14 mouse cellular contexts compared by ENCODE assay signal in the genomic region with DNA sequence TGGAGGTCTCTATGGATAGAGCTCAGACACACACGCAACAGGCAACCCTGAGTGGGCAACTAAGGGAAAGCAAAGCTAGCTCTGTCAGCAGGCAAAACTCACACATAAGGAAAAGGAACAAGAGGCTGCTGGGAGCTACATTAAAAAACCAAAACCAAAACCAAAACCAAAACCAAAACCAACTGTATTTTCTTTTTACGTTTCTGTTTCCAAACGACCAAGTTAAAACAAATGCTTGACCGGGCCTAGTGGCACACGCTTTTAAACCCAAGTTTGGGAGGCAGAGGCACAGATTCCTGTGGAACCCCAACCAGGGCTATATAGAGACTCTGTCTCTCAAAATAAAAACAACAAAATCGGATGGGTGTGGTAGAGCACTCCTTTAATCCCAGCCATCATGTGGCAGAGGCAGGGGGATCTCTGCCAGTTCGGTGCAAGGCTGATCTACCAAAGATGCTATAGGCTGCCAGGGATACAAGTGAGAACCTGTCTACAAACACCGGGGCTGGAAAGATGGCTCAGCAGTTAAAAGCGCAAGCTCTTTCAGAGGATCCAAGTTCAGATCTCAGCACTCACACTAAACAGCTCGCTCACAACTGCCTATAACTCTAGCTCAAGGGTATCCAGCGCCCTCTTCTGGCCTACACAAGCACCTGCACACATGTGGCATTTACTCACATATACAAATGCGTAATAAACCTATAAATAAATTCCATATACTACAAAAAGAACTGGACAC. TPM values are rescaled to one million over a fixed set of nuclear protein-coding genes. Genes with fewer than 3 reads are reported as not detected.
DNase-seq lines count a peak whose midpoint lies in the region; ATAC-seq and TF ChIP-seq lines count a peak whose summit lies in the region.
"Had no signal": no experiment of that assay in that cellular context is flagged by ENCODE, and none has a peak within 500 bp of the region (broad histone marks: within the 10 kb centered on the region; RNA-seq: fewer than 3 reads in every experiment).

No protein-coding gene starts in this region.

- no peaks in the 10 kb centered on the region for H3K9me3 ChIP-seq in embryonic facial prominence, embryonic 14.5 days (ENCODE audit: control insufficient read depth, low read length)
- no peaks in the 10 kb centered on the region for H3K9me3 ChIP-seq in embryonic facial prominence, embryonic 10.5 days

- intact Hi-C loops in left cerebral cortex, adult 2 months (cut with DNase I): no loop called here
- intact Hi-C loops in left cerebral cortex, postnatal 36 days (cut with DNase I): no loop called here

- H3K27me3 ChIP-seq in embryonic facial prominence, embryonic 14.5 days (replicated peaks; ENCODE audit: control insufficient read depth, insufficient read depth, low read length): no peaks in the 10 kb centered on the region
- no peaks in the 10 kb centered on the region for H3K27me3 ChIP-seq in embryonic facial prominence, embryonic 10.5 days (replicated peaks; ENCODE audit: low read depth, poor library complexity, severe bottlenecking)

- no peaks in the 10 kb centered on the region for H3K4me1 ChIP-seq in embryonic facial prominence, embryonic 14.5 days (ENCODE audit: control insufficient read depth, insufficient read depth, low read length)
- peaks cover 48% of the 10 kb centered on the region for H3K4me1 ChIP-seq in embryonic facial prominence, embryonic 10.5 days

- H3K27ac ChIP-seq in embryonic facial prominence, embryonic 14.5 days (replicated peaks; ENCODE audit: low read depth, low read length): peak overlapping the region; percentile 8; the same call in 1 of the 2 replicates
- H3K27ac ChIP-seq in embryonic facial prominence, embryonic 10.5 days (replicated peaks): no peak overlapping the region
- no peak overlapping the region for H3K27ac ChIP-seq in left cerebral cortex, adult 2 months

- peak; percentile 27 for TF ChIP-seq CTCF in left cerebral cortex, adult 2 months (IDR thresholded peaks at IDR 0.05)

- H3K4me2 ChIP-seq in embryonic facial prominence, embryonic 14.5 days (ENCODE audit: low read depth, low read length): no peak overlapping the region

- no peak for ATAC-seq in embryonic facial prominence, embryonic 14.5 days (ENCODE audit: low read depth)
- ATAC-seq in megakaryocyte, adult 5-6 weeks (ENCODE audit: poor library complexity, severe bottlenecking): peak; percentile 82

- 87% methylated on average over 12 of the region's 12 CpGs for WGBS in embryonic facial prominence, embryonic 14.5 days
- WGBS in embryonic facial prominence, embryonic 10.5 days: 89% methylated on average over 12 of the region's 12 CpGs

- DNase-seq in embryonic facial prominence, embryonic 14.5 days (ENCODE audit: low spot score): no peak
- DNase-seq in embryonic facial prominence, embryonic 10.5 days (ENCODE audit: low spot score): no peak
- no peak for DNase-seq in left cerebral cortex, adult 2 months (ENCODE audit: extremely low spot score in 1 of 2, low spot score in 2 of 2)
- DNase-seq in left cerebral cortex, postnatal 36 days (ENCODE audit: low spot score in 2 of 2): no peak
- peak; percentile 60 for DNase-seq in ES-CJ7 (ENCODE audit: low read depth, low spot score)
- no peak for DNase-seq in spleen, postnatal 4 days (ENCODE audit: low spot score in 2 of 2)
- no peak for DNase-seq in gastrocnemius, postnatal 10 days
- DNase-seq: adrenal gland, postnatal 14 days; kidney, adult 8-10 months; lung, postnatal 4 days had no signal

- H3K9ac ChIP-seq in embryonic facial prominence, embryonic 14.5 days (ENCODE audit: low read depth, low read length): no peak overlapping the region; the same call in 1 of the 2 replicates

- no peak overlapping the region for H3K4me3 ChIP-seq in embryonic facial prominence, embryonic 14.5 days (ENCODE audit: low read depth, low read length)
- no peak overlapping the region for H3K4me3 ChIP-seq in embryonic facial prominence, embryonic 10.5 days
- H3K4me3 ChIP-seq in left cerebral cortex, adult 2 months: no peak overlapping the region

- H3K36me3 ChIP-seq in embryonic facial prominence, embryonic 14.5 days (ENCODE audit: control insufficient read depth, insufficient read depth, low read length): peaks cover 69% of the 10 kb centered on the region
- peaks cover 96% of the 10 kb centered on the region for H3K36me3 ChIP-seq in embryonic facial prominence, embryonic 10.5 days (replicated peaks)

RNA-seq across cellular contexts. Expression of gene AI413582, which starts 26.4 kb away (rescaled TPM):
- 28.8 and 29.3 TPM in 2 replicates for polyA plus RNA-seq in embryonic facial prominence, embryonic 14.5 days (2014; fragmentation: Nextera tagmentation; extraction: Ambion mirVana)
- polyA plus RNA-seq in embryonic facial prominence, embryonic 10.5 days (2016; fragmentation: Nextera tagmentation; extraction: Ambion mirVana): 12.1 and 15.9 TPM in 2 replicates
- 10 to 100 TPM; 86.7 to 93.8 TPM for total RNA-seq in left cerebral cortex, adult 2 months (2021)
- 10 to 100 TPM; 85.5 to 94.2 TPM for total RNA-seq in left cerebral cortex, postnatal 36 days (2021)
- total RNA-seq in megakaryocyte, adult 5-6 weeks (2015): 58.0 and 63.8 TPM in 2 replicates
- 55.4 and 62.9 TPM in 2 replicates for total RNA-seq in megakaryocyte, adult 5-6 weeks (2017)
- total RNA-seq in gastrocnemius, postnatal 10 days (2021): 1 to 10 TPM; 3.5 to 4.7 TPM

RNA-seq across cellular contexts. Expression of gene Nudt3, which starts 31.3 kb away (rescaled TPM):
- 37.4 and 38.1 TPM in 2 replicates for polyA plus RNA-seq in embryonic facial prominence, embryonic 14.5 days (2014; fragmentation: Nextera tagmentation; extraction: Ambion mirVana)
- 85.5 and 87.8 TPM in 2 replicates for polyA plus RNA-seq in embryonic facial prominence, embryonic 10.5 days (2016; fragmentation: Nextera tagmentation; extraction: Ambion mirVana)
- 100 to 1,000 TPM; 550 to 603 TPM for total RNA-seq in left cerebral cortex, adult 2 months (2021)
- 100 to 1,000 TPM; 511 to 604 TPM for total RNA-seq in left cerebral cortex, postnatal 36 days (2021)
- total RNA-seq in megakaryocyte, adult 5-6 weeks (2015): 32.3 and 32.9 TPM in 2 replicates
- total RNA-seq in megakaryocyte, adult 5-6 weeks (2017): 91.6 and 93.8 TPM in 2 replicates
- total RNA-seq in gastrocnemius, postnatal 10 days (2021): 100 to 1,000 TPM; 267 to 291 TPM

RNA-seq across cellular contexts. Expression of gene Hmga1, which starts 35.7 kb away (rescaled TPM):
- polyA plus RNA-seq in embryonic facial prominence, embryonic 14.5 days (2014; fragmentation: Nextera tagmentation; extraction: Ambion mirVana): 142 and 170 TPM in 2 replicates
- 819 and 896 TPM in 2 replicates for polyA plus RNA-seq in embryonic facial prominence, embryonic 10.5 days (2016; fragmentation: Nextera tagmentation; extraction: Ambion mirVana)
- 10 to 100 TPM; 55.2 to 55.7 TPM for total RNA-seq in left cerebral cortex, adult 2 months (2021)
- 10 to 100 TPM; 55.3 to 58.7 TPM for total RNA-seq in left cerebral cortex, postnatal 36 days (2021)
- total RNA-seq in megakaryocyte, adult 5-6 weeks (2015): 159 and 170 TPM in 2 replicates
- 89.8 and 99.6 TPM in 2 replicates for total RNA-seq in megakaryocyte, adult 5-6 weeks (2017)
- 10 to 100 TPM; 24.9 to 27.0 TPM for total RNA-seq in gastrocnemius, postnatal 10 days (2021)

RNA-seq across cellular contexts. Expression of gene RPS10-NUDT3, which starts 43.0 kb away (rescaled TPM):
- polyA plus RNA-seq in embryonic facial prominence, embryonic 14.5 days (2014; fragmentation: Nextera tagmentation; extraction: Ambion mirVana): not detected in 2 replicates
- not detected in 2 replicates for polyA plus RNA-seq in embryonic facial prominence, embryonic 10.5 days (2016; fragmentation: Nextera tagmentation; extraction: Ambion mirVana)
- 1 to 10 TPM in 1 of 2 experiments, not detected in 1; 2.0 TPM for total RNA-seq in left cerebral cortex, adult 2 months (2021)
- not detected for total RNA-seq in left cerebral cortex, postnatal 36 days (2021)
- total RNA-seq in megakaryocyte, adult 5-6 weeks (2015): not detected in 2 replicates
- total RNA-seq in megakaryocyte, adult 5-6 weeks (2017): not detected in 2 replicates
- not detected for total RNA-seq in gastrocnemius, postnatal 10 days (2021)
- total RNA-seq: adrenal gland, postnatal 14 days; common myeloid progenitor, adult 5-6 weeks had no signal
- polyA plus RNA-seq: C2C12; neural tube, embryonic 14.5 days had no signal

RNA-seq across cellular contexts. Expression of gene Rps10, which starts 44.5 kb away (rescaled TPM):
- 1,119 and 1,122 TPM in 2 replicates for polyA plus RNA-seq in embryonic facial prominence, embryonic 14.5 days (2014; fragmentation: Nextera tagmentation; extraction: Ambion mirVana)
- 906 and 913 TPM in 2 replicates for polyA plus RNA-seq in embryonic facial prominence, embryonic 10.5 days (2016; fragmentation: Nextera tagmentation; extraction: Ambion mirVana)
- 100 to 1,000 TPM; 444 to 464 TPM for total RNA-seq in left cerebral cortex, adult 2 months (2021)
- total RNA-seq in left cerebral cortex, postnatal 36 days (2021): 100 to 1,000 TPM; 430 to 478 TPM
- total RNA-seq in megakaryocyte, adult 5-6 weeks (2015): 1,486 and 1,560 TPM in 2 replicates
- 1,634 and 1,837 TPM in 2 replicates for total RNA-seq in megakaryocyte, adult 5-6 weeks (2017)
- total RNA-seq in gastrocnemius, postnatal 10 days (2021): 100 to 1,000 TPM; 708 to 712 TPM

Comparison
In these comparisons a context has a peak if more than half of its experiments do, and no peak if none do; other contexts are left out.
1. RNA of gene AI413582, which starts 26.4 kb away (total RNA-seq): 85.5 to 94.2 TPM in left cerebral cortex, postnatal 36 days, 86.7 to 93.8 TPM in left cerebral cortex, adult 2 months and 55.4 to 63.8 TPM in megakaryocyte, adult 5-6 weeks; 3.5 to 4.7 TPM in gastrocnemius, postnatal 10 days; every median in the first group is over 4 times any median in the second.